Mouse (Mus musculus) cortical plate, adult 2 months (tissue): ENCODE data around the gene Cpeb3. TPM values are rescaled to one million over a fixed set of nuclear protein-coding genes. Genes with fewer than 3 reads are reported as not detected.
"Not testable (repeated sequence)": the region's sequence is repeated elsewhere in the genome, so short reads cannot be mapped to it uniquely, and the experiment has no call there.

Experiments used
- H3K27ac ChIP-seq: fragments of 200-500 bp; 2 replicates; pipeline ENCODE4 v1.5.1; 2012; ENCODE audit warnings: low read length, control low read depth, inconsistent platforms; ENCODE audit not compliant: insufficient read depth
- H3K4me1 ChIP-seq: fragments of 200-500 bp; 2 replicates; pipeline ENCODE4 v1.6.1; 2011; ENCODE audit warnings: low read length; ENCODE audit not compliant: control insufficient read depth, insufficient read depth
- H3K4me3 ChIP-seq: fragments of 200-500 bp; 2 replicates; pipeline ENCODE4 v1.5.1; 2011; ENCODE audit warnings: mild to moderate bottlenecking, low read length, control low read depth; ENCODE audit not compliant: insufficient read depth
- CTCF ChIP-seq: fragments of 200-500 bp; IDR thresholded peaks from 2 replicates; pipeline ENCODE4 v1.5.1; 2011; ENCODE audit warnings: mild to moderate bottlenecking, control low read depth, low read length; ENCODE audit not compliant: insufficient read depth; ENCODE audit errors: extremely low read depth
- POLR2A ChIP-seq: fragments of 200-500 bp; IDR thresholded peaks from 2 replicates; pipeline ENCODE4 v1.6.1; 2011; ENCODE audit warnings: mild to moderate bottlenecking, low read length, control low read depth; ENCODE audit not compliant: insufficient read depth; ENCODE audit errors: extremely low read depth
- polyA plus RNA-seq: library from polyadenylated mRNA; depleted of rRNA; stranded (reverse); fragments of >200 nt; gene quantifications from 2 replicates; pipeline ENCODE4 v1.2.3, GENCODE M21; 2012

Gene Cpeb3
- polyA plus RNA-seq, 1 experiment = 35.8 TPM

- Histone ChIP-seq H3K4me3 (no peak overlapping the region), H3K4me1 (no peaks in the 10 kb centered on the region), H3K27ac (no peak overlapping the region)
- TF ChIP-seq CTCF = no peak
- no peak for TF ChIP-seq POLR2A
These were observed 28.9 kb upstream of the Cpeb3 start for GRCm38 (mm10) chr19:37237306-37237705.

GRCm38 (mm10) chr19:37235818-37236217 lies 27.4 kb upstream of the Cpeb3 start:
- Histone ChIP-seq H3K4me3 (no peak overlapping the region), H3K4me1 (no peaks in the 10 kb centered on the region), H3K27ac (no peak overlapping the region)
- TF ChIP-seq CTCF (no peak), POLR2A (no peak)

GRCm38 (mm10) chr19:37233561-37234539 lies 25.4 kb upstream of the Cpeb3 start:
- TF ChIP-seq CTCF (no peak), POLR2A (no peak)
- Histone ChIP-seq H3K27ac (no peak overlapping the region), H3K4me1 (no peaks in the 10 kb centered on the region), H3K4me3 (peak overlapping the region; percentile 47)

- H3K27ac ChIP-seq, H3K4me1 ChIP-seq: not testable (repeated sequence)
These were observed 24.2 kb upstream of the Cpeb3 start for GRCm38 (mm10) chr19:37232598-37232997.

GRCm38 (mm10) chr19:37225197-37225862 lies 16.9 kb upstream of the Cpeb3 start:
- TF ChIP-seq CTCF (no peak), POLR2A (no peak)
- Histone ChIP-seq H3K4me3 (no peak overlapping the region), H3K27ac (no peak overlapping the region), H3K4me1 (no peaks in the 10 kb centered on the region)

More at GRCm38 (mm10) chr19:37232598-37232997, 24.2 kb upstream of the Cpeb3 start:
- not testable (repeated sequence) for H3K4me3 ChIP-seq

GRCm38 (mm10) chr19:37214711-37215110 lies 6.3 kb upstream of the Cpeb3 start:
- Histone ChIP-seq H3K27ac (no peak overlapping the region), H3K4me3 (no peak overlapping the region), H3K4me1 (peaks cover 1% of the 10 kb centered on the region; the same call in 1 of the 2 replicates)
- no peak for TF ChIP-seq CTCF
- no peak for TF ChIP-seq POLR2A

GRCm38 (mm10) chr19:37211416-37211815 lies 3.0 kb upstream of the Cpeb3 start:
- Histone ChIP-seq H3K27ac (no peak overlapping the region), H3K4me1 (peaks cover 6% of the 10 kb centered on the region), H3K4me3 (no peak overlapping the region)
- TF ChIP-seq CTCF (no peak), POLR2A (no peak)

GRCm38 (mm10) chr19:37210457-37210856 lies 2.1 kb upstream of the Cpeb3 start:
- Histone ChIP-seq H3K4me1 (peaks cover 8% of the 10 kb centered on the region), H3K4me3 (no peak overlapping the region), H3K27ac (no peak overlapping the region)
- TF ChIP-seq POLR2A (no peak), CTCF (no peak)

GRCm38 (mm10) chr19:37209467-37210128 lies 1.2 kb upstream of the Cpeb3 start:
- H3K27ac ChIP-seq = no peak overlapping the region
- no peak overlapping the region; the same call in 1 of the 2 replicates for H3K4me3 ChIP-seq
- TF ChIP-seq POLR2A (no peak), CTCF (0 out of 2 replicates have a peak, but pooled peaks have one; percentile 5)
- peaks cover 8% of the 10 kb centered on the region for H3K4me1 ChIP-seq

GRCm38 (mm10) chr19:37208986-37209385 lies 585 bp upstream of the Cpeb3 start:
- no peak overlapping the region for H3K27ac ChIP-seq
- TF ChIP-seq POLR2A = no peak
- TF ChIP-seq CTCF = no peak
- H3K4me3 ChIP-seq = no peak overlapping the region; the same call in 1 of the 2 replicates
- H3K4me1 ChIP-seq = peaks cover 8% of the 10 kb centered on the region
